ENCODE assay signal across 8 mouse cellular contexts in the genomic region with DNA sequence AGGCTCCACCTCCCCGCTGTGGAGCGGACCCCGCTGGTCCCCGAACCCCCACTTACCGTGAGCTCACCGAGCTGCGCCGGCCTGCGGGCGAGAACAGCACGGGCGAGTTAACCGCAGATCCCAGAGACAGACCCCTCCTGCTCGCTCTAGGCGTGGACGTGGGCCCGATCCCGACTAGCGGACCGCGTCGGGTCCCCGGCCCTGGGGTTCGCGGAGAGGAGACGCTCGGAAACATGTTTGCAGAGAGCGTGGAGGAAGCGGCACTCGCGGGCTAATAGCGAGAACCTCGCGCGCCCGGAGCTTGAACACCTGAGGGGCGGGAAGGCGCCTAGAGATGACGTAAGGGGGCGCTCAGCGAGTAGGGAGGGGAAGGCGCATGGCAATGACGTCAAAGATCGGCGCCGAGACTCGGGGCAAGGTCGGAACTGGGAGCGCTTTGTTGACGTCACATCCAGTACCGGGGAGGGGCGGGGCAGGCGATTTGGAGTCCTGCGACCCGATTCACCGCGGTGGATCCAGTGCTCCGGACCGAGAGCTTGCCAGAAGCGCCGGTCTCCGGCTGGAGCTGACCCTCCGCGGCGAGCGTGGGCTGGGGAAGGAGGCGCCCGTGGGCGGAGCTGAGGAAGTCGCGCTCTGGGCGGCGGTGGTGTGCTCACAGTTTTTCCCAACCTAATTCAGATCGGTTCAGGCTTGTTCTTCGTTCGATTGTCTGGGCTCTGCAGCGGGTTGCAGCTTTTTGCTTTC. TPM values are rescaled to one million over a fixed set of nuclear protein-coding genes. Genes with fewer than 3 reads are reported as not detected.
DNase-seq lines count a peak whose midpoint lies in the region; ATAC-seq lines count a peak whose summit lies in the region.

Gene Nup133 (minus strand): TSS at position 324 of the 744 bp plus-strand sequence.

- peaks cover 42% of the 10 kb centered on the region for H3K36me3 ChIP-seq in hindbrain, embryonic 14.5 days (replicated peaks; ENCODE audit: control insufficient read depth, insufficient read depth)

- H3K27ac ChIP-seq in hindbrain, embryonic 14.5 days = peak within 1 kb of the TSS; percentile 90

- peak; percentile 88 for ATAC-seq in hindbrain, embryonic 14.5 days (ENCODE audit: low FRiP score)

- peaks cover 16% of the 10 kb centered on the region for H3K4me1 ChIP-seq in hindbrain, embryonic 14.5 days (replicated peaks; ENCODE audit: control insufficient read depth, insufficient read depth, low read length)

- H3K4me2 ChIP-seq in hindbrain, embryonic 14.5 days (replicated peaks) = peak within 1 kb of the TSS; percentile 96

- WGBS in hindbrain, embryonic 14.5 days = under 1% methylated on average over 77 of the region's 77 CpGs

- H3K9ac ChIP-seq in hindbrain, embryonic 14.5 days = peak within 1 kb of the TSS; percentile 83

- no peaks in the 10 kb centered on the region for H3K9me3 ChIP-seq in hindbrain, embryonic 14.5 days (ENCODE audit: control insufficient read depth, low read length)

- no peaks in the 10 kb centered on the region for H3K27me3 ChIP-seq in hindbrain, embryonic 14.5 days (ENCODE audit: control insufficient read depth, insufficient read depth, low read length)

- peak within 1 kb of the TSS; percentile 65 for H3K4me3 ChIP-seq in hindbrain, embryonic 14.5 days (replicated peaks; ENCODE audit: low read length)

- DNase-seq in R1 (ENCODE audit: low read depth, low spot score) = peak; percentile 99
- peak; percentile 100 for DNase-seq in cerebellum, postnatal 25 days
- DNase-seq in frontal cortex, postnatal 25 days (ENCODE audit: low spot score in 2 of 2) = peak; percentile 99 to 100
- peak; percentile 100 for DNase-seq in hindbrain, embryonic 14.5 days (ENCODE audit: low spot score)
- DNase-seq in layer of hippocampus, postnatal 36 days = peak; percentile 99
- peak; percentile 100 for DNase-seq in lung, postnatal 36 days
- peak; percentile 99 for DNase-seq in retina, postnatal 1 day
- peak; percentile 98 to 99 for DNase-seq in urinary bladder, adult 18-20 months (ENCODE audit: low spot score in 2 of 2)

RNA-seq across cellular contexts. Expression of gene Nup133, which starts in this region (rescaled TPM):
- 26.5 and 26.8 TPM in 2 replicates for polyA plus RNA-seq in hindbrain, embryonic 14.5 days (2014; fragmentation: Nextera tagmentation; extraction: Ambion mirVana)
- total RNA-seq in layer of hippocampus, postnatal 36 days (2021) = 10 to 100 TPM; 21.8 to 22.2 TPM

Comparison
In these comparisons a context has a peak if more than half of its experiments do, and no peak if none do; other contexts are left out.
1. Peak in every context shown above with its lines: DNase-seq, ATAC-seq, H3K4me3 ChIP-seq and H3K27ac ChIP-seq.